Mouse (Mus musculus) stomach, postnatal 0 days (tissue): ENCODE measurements around the gene Ctss. TPM values are rescaled to one million over a fixed set of nuclear protein-coding genes. Genes with fewer than 3 reads are reported as not detected.

Experiments
- ATAC-seq: fragments of 200-750 bp; cut with Nextera tagmentation; 2 replicates; pipeline ENCODE4 v1.8.0; 2017; ENCODE audit not compliant: low FRiP score, low TSS enrichment
- DNase-seq: peaks from one replicate; pipeline ENCODE4 v3.0.0-alpha.2; 2016; ENCODE audit warnings: low spot score
- H3K27ac ChIP-seq: fragments of 300-500 bp; sonication (generic); replicated peaks from 2 replicates; pipeline ENCODE4 v1.5.1; 2014; ENCODE audit warnings: mild to moderate bottlenecking, control low read depth
- H3K27me3 ChIP-seq: fragments of 300-500 bp; sonication (generic); 2 replicates; pipeline ENCODE4 v1.6.1; 2014; ENCODE audit warnings: low read length; ENCODE audit not compliant: control insufficient read depth, insufficient read depth
- H3K36me3 ChIP-seq: fragments of 300-500 bp; sonication (generic); 2 replicates; pipeline ENCODE4 v1.6.1; 2014; ENCODE audit warnings: low read length, mixed read lengths; ENCODE audit not compliant: control insufficient read depth, insufficient read depth
- H3K4me1 ChIP-seq: fragments of 300-500 bp; sonication (generic); replicated peaks from 2 replicates; pipeline ENCODE4 v1.6.1; 2014; ENCODE audit warnings: antibody characterized with exemption; ENCODE audit not compliant: control insufficient read depth, insufficient read depth
- H3K4me2 ChIP-seq: fragments of 300-500 bp; sonication (generic); replicated peaks from 2 replicates; pipeline ENCODE4 v1.6.1; 2014; ENCODE audit warnings: low read depth, mild to moderate bottlenecking, control low read depth, moderate library complexity
- H3K4me3 ChIP-seq: fragments of 300-500 bp; sonication (generic); 2 replicates; pipeline ENCODE4 v1.5.1; 2014; ENCODE audit warnings: low read depth, low read length, control low read depth
- H3K9ac ChIP-seq: fragments of 300-500 bp; sonication (generic); 2 replicates; pipeline ENCODE4 v1.6.1; 2014; ENCODE audit warnings: mild to moderate bottlenecking, low read length, control low read depth, mixed read lengths
- H3K9me3 ChIP-seq: fragments of 300-500 bp; sonication (generic); 2 replicates; pipeline ENCODE4 v1.6.1; 2016; ENCODE audit warnings: low read length; ENCODE audit not compliant: control insufficient read depth
- CTCF ChIP-seq: IDR thresholded peaks from 2 replicates; pipeline ENCODE4 v1.5.1; 2016; ENCODE audit warnings: antibody characterized with exemption, low read depth, mild to moderate bottlenecking, moderate library complexity
- EP300 ChIP-seq: optimal IDR thresholded peaks from 2 replicates; pipeline ENCODE3; 2016; ENCODE audit warnings: antibody characterized with exemption
- WGBS: fragments of 180-500 bp; shearing (Covaris S2); extraction: QIAGEN DNeasy Blood & Tissue Kit; methylation state at CpG from one replicate; pipeline ENCODE4 v1.1.7; 2014; 5-methylcytosine and 5-hydroxymethylcytosine counted together
- polyA plus RNA-seq: library from polyadenylated mRNA; unstranded; fragments of >200 nt; fragmentation: Nextera tagmentation; extraction: Ambion mirVana; gene quantifications from 2 replicates; pipeline ENCODE4 v1.2.1, GENCODE M21; 2015

Ctss gene
- polyA plus RNA-seq, result 31.8 and 35.6 TPM in 2 replicates

DNA sequence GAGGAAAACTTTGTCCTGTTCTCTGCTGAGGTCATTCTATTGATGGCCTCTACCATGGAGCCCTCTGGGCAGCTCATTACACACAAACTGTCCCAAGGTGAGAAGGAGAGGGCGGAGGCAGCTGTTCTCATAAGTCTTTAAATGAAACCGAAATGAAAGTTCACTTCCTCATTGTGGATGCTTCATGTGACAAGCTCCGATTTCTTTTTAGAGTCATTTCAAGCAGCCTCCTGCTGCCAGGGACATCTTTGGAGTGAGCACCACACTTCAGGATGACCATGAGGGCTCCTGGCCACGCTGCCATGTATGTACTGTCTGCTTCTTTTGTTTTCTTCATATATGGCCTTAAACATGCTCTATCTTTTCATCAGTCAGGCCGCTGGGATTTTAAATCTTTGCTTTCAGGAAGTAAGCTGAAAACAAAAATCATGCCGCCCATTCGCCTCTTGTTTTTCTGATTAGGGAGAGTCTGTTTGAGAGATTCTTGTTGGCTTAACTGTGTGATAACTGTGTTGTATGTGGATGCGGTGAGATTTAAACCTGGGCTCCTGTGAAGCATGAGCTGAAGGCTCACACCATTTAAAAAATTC lies at the start of gene Ctss:
Gene Ctss (plus strand): TSS at position 165 of the 590 bp plus-strand sequence.
- Histone ChIP-seq H3K9me3 (no peaks in the 10 kb centered on the region), H3K9ac (no peak within 1 kb of the TSS), H3K4me2 (no peak within 1 kb of the TSS), H3K27ac (no peak within 1 kb of the TSS), H3K4me1 (no peaks in the 10 kb centered on the region), H3K36me3 (no peaks in the 10 kb centered on the region), H3K27me3 (no peaks in the 10 kb centered on the region), H3K4me3 (no peak within 1 kb of the TSS)
- no peak for DNase-seq
- 74% methylated on average over 8 of the region's 8 CpGs for WGBS
- ATAC-seq, result no peak
- TF ChIP-seq EP300, result no peak
- no peak for TF ChIP-seq CTCF

DNA sequence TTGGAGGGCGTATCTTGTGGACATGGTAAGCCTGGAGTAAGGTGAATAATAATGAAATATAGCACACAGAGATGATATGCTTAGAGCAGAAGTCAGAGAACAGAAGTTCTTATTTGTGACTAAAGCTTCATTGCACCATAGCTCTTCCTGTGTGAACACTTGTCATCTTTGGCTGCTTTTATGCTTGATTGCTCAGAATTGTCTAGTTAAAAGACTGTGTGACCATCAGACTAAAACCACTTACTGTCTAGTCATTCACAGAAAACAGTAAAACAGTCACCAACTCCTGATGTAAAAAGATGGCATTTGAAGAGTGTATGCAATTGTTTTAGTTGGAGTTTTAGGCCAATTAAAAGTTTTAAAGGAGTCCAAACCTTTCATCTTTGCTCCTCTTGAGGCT lies 47.6 kb upstream of the Ctss start:
- Histone ChIP-seq H3K9me3 (no peaks in the 10 kb centered on the region), H3K27ac (no peak overlapping the region), H3K36me3 (peaks cover 23% of the 10 kb centered on the region), H3K4me1 (no peaks in the 10 kb centered on the region), H3K27me3 (no peaks in the 10 kb centered on the region), H3K4me2 (no peak overlapping the region), H3K4me3 (no peak overlapping the region), H3K9ac (no peak overlapping the region)
- ATAC-seq (no peak), DNase-seq (no peak)
- WGBS, result 85% methylated on average over 1 of the region's 1 CpGs
- TF ChIP-seq CTCF, result no peak
- no peak for TF ChIP-seq EP300

DNA sequence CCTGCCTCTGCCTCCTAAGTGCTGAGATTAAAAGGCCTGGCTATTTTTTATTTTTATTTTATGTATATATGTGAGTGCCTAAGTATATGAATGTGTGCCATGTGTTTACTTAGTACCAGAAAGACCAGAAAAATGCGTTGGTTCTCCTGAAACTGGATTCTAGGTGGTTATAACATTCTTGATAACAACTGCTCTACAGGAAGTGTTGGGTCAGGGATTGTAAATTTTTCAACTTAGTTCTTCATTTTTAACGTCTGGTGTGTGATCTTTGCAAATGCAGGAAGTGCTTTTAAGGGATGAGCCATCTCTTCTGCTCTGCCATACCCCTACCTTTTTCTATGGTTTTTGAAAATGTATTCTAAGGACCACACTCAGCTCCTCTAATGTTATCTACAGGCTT lies 40.2 kb upstream of the Ctss start:
- H3K4me1 ChIP-seq, result no peaks in the 10 kb centered on the region
- no peak overlapping the region for H3K9ac ChIP-seq
- H3K36me3 ChIP-seq, result peaks cover 23% of the 10 kb centered on the region
- 67% methylated on average over 2 of the region's 2 CpGs for WGBS
- DNase-seq, result no peak
- no peak overlapping the region for H3K4me3 ChIP-seq
- TF ChIP-seq CTCF (no peak), EP300 (no peak)
- ATAC-seq, result no peak
- no peak overlapping the region for H3K4me2 ChIP-seq
- H3K27me3 ChIP-seq, result no peaks in the 10 kb centered on the region
- H3K9me3 ChIP-seq, result no peaks in the 10 kb centered on the region
- H3K27ac ChIP-seq, result no peak overlapping the region

DNA sequence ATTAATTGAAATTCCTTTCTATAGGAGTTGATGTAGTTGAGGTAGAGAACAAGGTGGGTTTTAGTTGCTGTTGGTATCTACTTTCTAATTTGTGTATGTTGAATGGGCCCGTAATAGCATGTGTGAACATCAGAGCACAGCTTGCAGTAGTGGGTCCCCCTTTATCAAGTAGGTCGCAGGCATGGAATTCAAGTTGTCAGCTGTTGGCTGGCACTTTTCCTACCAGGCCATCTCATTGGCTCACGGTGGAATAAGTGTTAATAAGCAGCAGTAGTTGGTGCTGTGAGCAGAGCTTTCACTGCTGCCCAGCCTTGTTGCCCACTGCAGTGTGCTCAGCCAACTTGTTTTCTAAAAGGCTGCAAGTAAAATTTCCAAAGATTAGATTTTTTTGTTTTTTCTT lies 37.9 kb upstream of the Ctss start:
- Histone ChIP-seq H3K9me3 (no peaks in the 10 kb centered on the region), H3K27me3 (no peaks in the 10 kb centered on the region), H3K27ac (no peak overlapping the region), H3K36me3 (peaks cover 26% of the 10 kb centered on the region), H3K4me3 (no peak overlapping the region), H3K9ac (no peak overlapping the region), H3K4me2 (no peak overlapping the region), H3K4me1 (no peaks in the 10 kb centered on the region)
- TF ChIP-seq EP300 (no peak), CTCF (no peak)
- 90% methylated on average over 3 of the region's 3 CpGs for WGBS
- DNase-seq, result no peak
- ATAC-seq, result no peak

DNA sequence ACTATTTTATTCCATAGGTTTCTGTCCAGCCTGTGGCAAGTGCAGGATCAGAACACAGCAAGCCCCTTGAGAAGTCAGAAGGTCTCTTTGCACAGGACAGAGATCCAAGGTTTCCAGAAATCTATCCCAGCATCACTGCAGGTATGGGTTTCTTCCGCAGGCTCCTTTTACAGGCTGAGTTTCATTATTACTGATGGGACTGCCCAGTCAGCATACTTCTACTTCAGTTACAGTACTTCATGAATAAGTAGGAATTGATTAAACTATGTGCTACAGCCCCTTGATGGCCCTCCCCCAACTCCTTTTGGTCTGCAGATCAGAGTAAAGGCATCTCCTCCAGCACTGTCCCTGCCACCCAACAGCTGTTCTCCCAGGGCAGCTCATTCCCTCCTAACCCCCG lies 36.3 kb upstream of the Ctss start:
- Histone ChIP-seq H3K27me3 (no peaks in the 10 kb centered on the region), H3K4me3 (no peak overlapping the region), H3K9me3 (no peaks in the 10 kb centered on the region), H3K9ac (no peak overlapping the region), H3K27ac (no peak overlapping the region), H3K4me2 (no peak overlapping the region), H3K36me3 (peaks cover 27% of the 10 kb centered on the region), H3K4me1 (no peaks in the 10 kb centered on the region)
- DNase-seq (no peak), ATAC-seq (no peak)
- 95% methylated on average over 2 of the region's 2 CpGs for WGBS
- TF ChIP-seq CTCF (no peak), EP300 (no peak)

DNA sequence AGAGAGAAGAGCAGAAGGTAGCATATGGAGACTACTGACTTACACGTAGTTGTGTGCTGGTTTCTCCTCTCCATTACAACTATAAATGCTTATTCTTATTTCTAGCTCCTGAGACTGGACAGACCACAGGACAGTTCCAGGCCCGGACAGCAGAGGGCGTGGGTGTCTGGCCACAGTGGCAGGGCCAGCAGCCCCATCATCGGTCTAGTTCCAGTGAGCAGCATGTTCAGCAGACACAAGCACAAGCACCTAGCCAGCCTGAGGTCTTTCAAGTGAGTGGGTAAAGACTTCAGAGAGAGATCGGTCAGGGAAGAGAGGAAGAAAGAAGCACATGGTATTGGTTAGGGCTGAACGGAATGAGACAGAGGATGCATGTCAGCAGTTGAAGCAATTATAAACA lies 32.2 kb upstream of the Ctss start:
- Histone ChIP-seq H3K27ac (no peak overlapping the region), H3K9ac (no peak overlapping the region), H3K4me3 (no peak overlapping the region), H3K4me1 (no peaks in the 10 kb centered on the region), H3K27me3 (no peaks in the 10 kb centered on the region), H3K36me3 (peaks cover 22% of the 10 kb centered on the region), H3K4me2 (no peak overlapping the region), H3K9me3 (no peaks in the 10 kb centered on the region)
- WGBS, result 63% methylated on average over 6 of the region's 6 CpGs
- TF ChIP-seq EP300 (no peak), CTCF (peak; percentile 81)
- no peak; the same call in 1 of the 2 replicates for ATAC-seq
- peak; percentile 76 for DNase-seq
